Mouse (Mus musculus): ENCODE measurements around the gene Tent5c.

- TF ChIP-seq CTCF (IDR thresholded peaks at IDR 0.05; ENCODE audit: insufficient read depth, low read depth, low read length), result no peak
- no peak for TF ChIP-seq POLR2A (IDR thresholded peaks at IDR 0.05; ENCODE audit: insufficient read depth, low read depth, low read length)
Observed at GRCm38 (mm10) chr3:100503882-100504281, 14.8 kb upstream of the Tent5c start.
